Mouse (Mus musculus) stomach, embryonic 15.5 days (tissue): ENCODE data around the gene Vrk3. TPM values are rescaled to one million over a fixed set of nuclear protein-coding genes. Genes with fewer than 3 reads are reported as not detected.
A peak's percentile ranks its signal among the peaks of the same experiment; 100 is the strongest.

Experiments used
- ATAC-seq: fragments of 200-750 bp; cut with Nextera tagmentation; 2 replicates; pipeline ENCODE4 v1.8.0; 2017; ENCODE audit warnings: low read depth, moderate number of reproducible peaks, moderate TSS enrichment; ENCODE audit not compliant: insufficient read depth, low FRiP score
- H3K27ac ChIP-seq: fragments of 300-500 bp; sonication (generic); 2 replicates; pipeline ENCODE4 v1.5.1; 2015; ENCODE audit warnings: mild to moderate bottlenecking, inconsistent platforms
- H3K27me3 ChIP-seq: fragments of 300-500 bp; sonication (generic); replicated peaks from 2 replicates; pipeline ENCODE4 v1.6.1; 2015; ENCODE audit warnings: inconsistent platforms
- H3K36me3 ChIP-seq: fragments of 300-500 bp; sonication (generic); 2 replicates; pipeline ENCODE4 v1.6.1; 2015; ENCODE audit warnings: inconsistent platforms
- H3K4me1 ChIP-seq: fragments of 300-500 bp; sonication (generic); 2 replicates; pipeline ENCODE4 v1.6.1; 2015; ENCODE audit warnings: inconsistent platforms
- H3K4me2 ChIP-seq: fragments of 300-500 bp; sonication (generic); 2 replicates; pipeline ENCODE4 v1.6.1; 2015; ENCODE audit warnings: mild to moderate bottlenecking, inconsistent platforms
- H3K4me3 ChIP-seq: fragments of 300-500 bp; sonication (generic); replicated peaks from 2 replicates; pipeline ENCODE4 v1.5.1; 2015; ENCODE audit warnings: inconsistent platforms
- H3K9ac ChIP-seq: fragments of 300-500 bp; sonication (generic); 2 replicates; pipeline ENCODE4 v1.6.1; 2015; ENCODE audit warnings: inconsistent platforms
- H3K9me3 ChIP-seq: fragments of 300-500 bp; sonication (generic); 2 replicates; pipeline ENCODE4 v1.6.1; 2016; ENCODE audit warnings: inconsistent platforms
- WGBS: fragments of 180-500 bp; shearing (Covaris S2); methylation state at CpG from one replicate; pipeline ENCODE4 v1.1.7; 2015; 5-methylcytosine and 5-hydroxymethylcytosine counted together
- polyA plus RNA-seq: library from polyadenylated mRNA; unstranded; fragments of >200 nt; fragmentation: Nextera tagmentation; extraction: Ambion mirVana; gene quantifications from 2 replicates; pipeline ENCODE4 v1.2.1, GENCODE M21; 2015

The Vrk3 gene
- polyA plus RNA-seq, 1 experiment from 2014 or later = 33.2 TPM

DNA sequence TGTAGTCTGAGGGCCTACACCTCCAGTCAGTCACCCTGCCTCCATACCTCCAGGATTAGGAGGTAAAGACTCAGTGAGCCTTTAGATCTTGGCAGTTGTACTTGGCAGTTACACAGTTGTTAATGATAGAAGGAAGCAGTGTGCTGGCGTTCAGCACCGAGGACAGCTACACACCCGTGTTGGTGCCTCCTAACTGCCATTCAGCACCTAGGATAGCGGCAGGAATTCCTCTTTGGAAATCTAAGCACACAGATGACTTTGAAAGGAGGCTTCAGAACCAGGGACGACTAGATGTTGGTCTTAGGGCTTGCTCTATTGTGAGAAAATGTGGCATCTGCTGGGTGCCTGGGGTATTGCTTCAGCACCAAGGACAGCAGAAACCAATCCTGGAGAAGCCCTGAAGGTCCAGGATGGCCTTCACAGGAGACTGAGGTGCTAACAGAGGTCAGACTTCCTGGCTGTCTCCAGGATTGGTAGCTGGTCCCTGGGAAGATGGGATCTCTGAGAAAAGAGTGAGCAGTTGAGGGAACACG lies 21.9 kb downstream of the Vrk3 start:
- no peak overlapping the region for H3K4me2 ChIP-seq
- ATAC-seq = no peak
- no peak overlapping the region for H3K4me3 ChIP-seq
- H3K9ac ChIP-seq = no peak overlapping the region
- no peaks in the 10 kb centered on the region for H3K9me3 ChIP-seq
- no peaks in the 10 kb centered on the region for H3K4me1 ChIP-seq
- no peaks in the 10 kb centered on the region for H3K27me3 ChIP-seq
- 13% methylated on average over 6 of the region's 6 CpGs for WGBS
- no peak overlapping the region for H3K27ac ChIP-seq
- peaks cover 22% of the 10 kb centered on the region; the same call in 1 of the 2 replicates for H3K36me3 ChIP-seq

DNA sequence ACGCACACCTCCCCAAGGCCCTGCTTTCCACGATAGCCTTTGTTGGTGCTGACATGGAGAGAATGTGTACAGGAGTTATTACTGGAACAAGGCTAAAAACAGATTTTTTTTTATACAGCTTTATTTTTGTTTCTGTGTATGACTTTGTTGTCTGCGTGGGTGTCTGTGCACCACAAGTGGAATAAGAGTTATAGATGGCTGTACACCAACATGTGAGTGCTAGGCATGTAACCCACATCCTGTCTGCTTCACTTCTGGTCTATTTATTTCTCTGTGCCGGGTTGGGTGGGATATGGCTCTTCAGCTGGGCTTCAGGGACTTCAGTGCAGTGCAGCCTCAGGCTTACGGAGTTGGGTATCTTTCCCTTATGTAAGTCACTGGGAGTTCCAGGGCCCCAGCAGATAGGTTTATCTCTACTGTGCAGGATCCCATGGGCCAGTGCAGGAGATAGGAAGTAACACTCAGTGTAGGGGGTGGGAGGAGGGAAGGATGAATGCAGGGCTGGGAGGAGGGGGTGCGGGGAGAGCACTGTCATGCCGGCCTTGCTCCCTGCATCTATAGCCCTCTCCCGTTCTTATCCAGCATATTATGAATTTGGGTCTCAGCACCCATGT lies 24.5 kb downstream of the Vrk3 start:
- Histone ChIP-seq H3K27me3 (no peaks in the 10 kb centered on the region), H3K4me3 (no peak overlapping the region), H3K4me2 (no peak overlapping the region), H3K9me3 (no peaks in the 10 kb centered on the region), H3K36me3 (peaks cover 20% of the 10 kb centered on the region; the same call in 1 of the 2 replicates), H3K27ac (no peak overlapping the region), H3K4me1 (no peaks in the 10 kb centered on the region), H3K9ac (no peak overlapping the region)
- 88% methylated on average over 8 of the region's 8 CpGs for WGBS
- peak; percentile 79 for ATAC-seq

DNA sequence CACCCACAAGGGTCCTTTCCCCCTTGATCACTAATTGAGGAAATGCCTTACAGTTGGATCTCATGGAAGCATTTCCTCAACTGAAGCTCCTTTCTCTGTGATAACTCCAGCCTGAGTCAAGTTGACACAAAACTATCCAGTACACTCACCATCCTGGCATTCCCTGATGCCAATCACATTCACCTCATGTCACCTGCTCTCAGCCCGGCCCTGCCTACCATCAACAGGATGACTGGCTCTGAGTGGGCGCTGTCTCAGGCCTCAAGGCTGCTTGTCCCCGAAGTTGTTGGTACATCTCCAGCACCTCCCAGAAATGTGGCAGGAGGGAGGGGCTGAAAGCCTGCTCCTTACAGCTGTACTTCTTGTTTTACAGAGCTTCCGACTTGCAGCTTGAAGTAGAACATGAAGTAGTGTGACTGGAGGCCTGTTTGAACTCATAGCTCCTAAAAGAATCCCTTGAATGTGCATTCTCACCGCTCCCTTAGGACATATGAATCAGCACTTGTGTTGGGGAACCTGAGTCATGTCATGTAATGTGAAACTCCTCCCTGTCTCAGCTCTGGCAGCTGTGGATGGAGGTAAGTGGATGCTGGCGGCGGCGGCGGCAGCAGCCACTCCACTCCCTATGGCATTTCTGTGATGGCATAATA lies 28.8 kb downstream of the Vrk3 start:
- H3K4me1 ChIP-seq = no peaks in the 10 kb centered on the region
- ATAC-seq = no peak; the same call in 1 of the 2 replicates
- no peak overlapping the region for H3K9ac ChIP-seq
- WGBS = 88% methylated on average over 9 of the region's 9 CpGs
- H3K4me2 ChIP-seq = no peak overlapping the region
- H3K27me3 ChIP-seq = no peaks in the 10 kb centered on the region
- no peak overlapping the region for H3K27ac ChIP-seq
- no peak overlapping the region for H3K4me3 ChIP-seq
- H3K36me3 ChIP-seq = peaks cover 13% of the 10 kb centered on the region; the same call in 1 of the 2 replicates
- H3K9me3 ChIP-seq = no peaks in the 10 kb centered on the region

DNA sequence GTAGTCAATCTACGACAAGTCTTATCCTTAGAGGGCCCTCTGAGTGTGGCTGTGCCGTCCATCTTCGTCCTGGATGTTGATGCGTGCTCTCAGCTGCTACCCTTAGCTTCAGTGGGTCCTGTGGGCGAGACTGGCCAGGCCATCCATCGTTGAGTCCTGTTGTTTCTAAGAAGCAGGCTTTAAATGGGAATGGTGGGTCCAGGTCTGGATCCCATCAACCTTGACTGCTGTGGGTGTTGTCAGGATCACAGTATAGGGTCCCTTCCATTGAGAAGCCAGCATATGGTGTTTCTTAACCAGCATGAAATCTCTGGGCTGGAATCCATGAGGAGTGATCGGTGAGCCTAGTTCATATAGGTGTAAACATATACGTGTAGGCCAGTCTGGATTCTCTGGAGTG lies 31.9 kb downstream of the Vrk3 start:
- ATAC-seq = no peak
- Histone ChIP-seq H3K9ac (no peak overlapping the region), H3K4me2 (no peak overlapping the region), H3K27ac (no peak overlapping the region), H3K36me3 (peaks cover 8% of the 10 kb centered on the region; the same call in 1 of the 2 replicates), H3K27me3 (no peaks in the 10 kb centered on the region), H3K4me1 (no peaks in the 10 kb centered on the region), H3K9me3 (no peaks in the 10 kb centered on the region), H3K4me3 (no peak overlapping the region)
- 81% methylated on average over 8 of the region's 8 CpGs for WGBS

DNA sequence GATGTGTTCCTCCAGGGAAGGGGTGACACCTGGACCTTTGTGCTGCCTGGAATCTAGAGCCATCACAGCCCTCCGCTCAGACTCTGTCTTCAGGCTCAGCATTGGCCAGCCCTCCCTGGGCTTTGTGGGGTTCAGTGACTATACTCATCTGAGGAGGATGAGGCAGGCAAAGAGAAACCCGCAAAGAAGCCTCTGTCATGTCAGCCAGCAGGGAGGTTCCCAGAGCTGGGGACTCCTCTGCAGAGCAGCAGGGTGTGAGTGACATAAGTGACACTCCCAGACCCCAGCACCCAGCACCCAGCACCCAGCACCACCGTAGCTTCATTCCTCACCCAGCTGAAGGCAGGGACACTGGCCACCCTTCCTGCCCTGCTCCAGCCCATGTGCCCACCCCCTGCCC lies 41.3 kb downstream of the Vrk3 start:
- Histone ChIP-seq H3K9ac (no peak overlapping the region), H3K4me1 (no peaks in the 10 kb centered on the region), H3K4me3 (no peak overlapping the region), H3K36me3 (no peaks in the 10 kb centered on the region), H3K4me2 (no peak overlapping the region), H3K27ac (no peak overlapping the region), H3K9me3 (no peaks in the 10 kb centered on the region), H3K27me3 (no peaks in the 10 kb centered on the region)
- no peak for ATAC-seq
- WGBS = 75% methylated on average over 3 of the region's 3 CpGs

DNA sequence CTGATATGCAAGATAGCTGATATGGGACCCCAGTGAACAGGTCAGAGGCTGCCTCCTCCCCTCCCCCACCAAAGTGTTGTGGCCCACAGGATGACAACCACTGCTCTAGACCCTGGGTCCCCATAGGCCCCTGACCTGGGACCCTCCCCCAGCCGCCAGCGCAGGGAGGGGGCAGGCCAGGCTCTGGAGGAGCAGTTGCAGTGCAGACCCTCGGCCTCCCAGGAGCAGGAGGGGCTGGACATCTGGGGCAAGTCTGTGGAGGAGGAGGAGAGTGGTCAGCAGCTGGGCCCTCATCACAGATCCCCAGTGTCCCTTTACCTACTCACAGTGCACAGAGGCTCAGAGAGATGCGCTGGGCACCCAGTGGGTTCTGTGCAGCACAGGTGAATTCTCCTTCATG lies 41.9 kb downstream of the Vrk3 start:
- 64% methylated on average over 4 of the region's 4 CpGs for WGBS
- H3K36me3 ChIP-seq = no peaks in the 10 kb centered on the region
- H3K4me2 ChIP-seq = no peak overlapping the region
- ATAC-seq = no peak
- no peak overlapping the region for H3K27ac ChIP-seq
- no peaks in the 10 kb centered on the region for H3K4me1 ChIP-seq
- no peak overlapping the region for H3K9ac ChIP-seq
- H3K9me3 ChIP-seq = no peaks in the 10 kb centered on the region
- no peaks in the 10 kb centered on the region for H3K27me3 ChIP-seq
- H3K4me3 ChIP-seq = no peak overlapping the region

DNA sequence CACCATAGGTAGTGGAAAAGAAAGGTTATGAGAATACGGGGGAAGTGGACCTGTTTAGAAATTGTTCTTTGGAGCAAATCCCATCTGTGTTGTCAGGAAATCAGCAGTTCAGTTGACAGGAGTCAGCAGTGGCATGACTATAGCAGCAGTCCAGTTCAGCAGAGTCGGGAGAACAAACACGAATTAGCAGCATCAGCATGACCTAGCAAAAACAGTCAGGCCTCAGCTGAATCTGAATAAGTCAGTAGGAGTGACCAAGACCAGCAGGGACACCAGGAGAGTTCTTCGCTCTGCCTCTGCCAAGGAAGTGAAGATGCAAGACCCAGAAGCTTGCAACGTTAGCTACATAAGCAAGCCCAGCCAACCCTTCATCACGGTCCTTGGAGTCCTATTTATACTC lies 44.6 kb downstream of the Vrk3 start:
- 77% methylated on average over 6 of the region's 6 CpGs for WGBS
- no peaks in the 10 kb centered on the region for H3K36me3 ChIP-seq
- no peaks in the 10 kb centered on the region for H3K27me3 ChIP-seq
- no peak overlapping the region for H3K4me3 ChIP-seq
- H3K4me1 ChIP-seq = no peaks in the 10 kb centered on the region
- H3K4me2 ChIP-seq = no peak overlapping the region
- ATAC-seq = no peak
- no peak overlapping the region for H3K27ac ChIP-seq
- H3K9ac ChIP-seq = no peak overlapping the region
- no peaks in the 10 kb centered on the region for H3K9me3 ChIP-seq

DNA sequence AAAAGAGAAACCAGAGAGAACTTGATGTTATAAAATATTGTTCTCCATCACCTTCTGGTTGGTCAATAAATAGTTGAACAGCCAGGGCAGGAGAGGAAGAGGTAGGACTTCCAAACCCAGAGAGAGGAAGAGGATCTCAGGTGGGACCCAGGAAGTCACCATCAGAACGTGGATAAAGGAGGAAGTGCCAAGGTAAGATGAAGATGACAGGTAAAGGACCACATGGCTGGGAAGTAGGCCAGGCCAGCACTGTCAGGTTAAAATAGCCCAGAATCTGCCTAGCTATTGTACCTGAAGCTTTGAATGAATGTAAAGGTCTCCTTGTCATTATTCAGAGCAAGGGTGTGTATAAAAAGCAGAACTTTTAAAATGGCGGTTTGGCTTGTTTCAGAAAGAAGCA lies 60.7 kb downstream of the Vrk3 start:
- H3K27ac ChIP-seq = no peak overlapping the region
- H3K4me2 ChIP-seq = no peak overlapping the region
- H3K9me3 ChIP-seq = no peaks in the 10 kb centered on the region
- no peak overlapping the region for H3K4me3 ChIP-seq
- H3K4me1 ChIP-seq = no peaks in the 10 kb centered on the region; the same call in 1 of the 2 replicates
- no peaks in the 10 kb centered on the region for H3K27me3 ChIP-seq
- H3K9ac ChIP-seq = no peak overlapping the region
- WGBS = 86% methylated on average over 2 of the region's 2 CpGs
- H3K36me3 ChIP-seq = 0 out of 2 replicates have a peak, but pooled peaks cover 4% of the 10 kb centered on the region
- ATAC-seq = no peak

DNA sequence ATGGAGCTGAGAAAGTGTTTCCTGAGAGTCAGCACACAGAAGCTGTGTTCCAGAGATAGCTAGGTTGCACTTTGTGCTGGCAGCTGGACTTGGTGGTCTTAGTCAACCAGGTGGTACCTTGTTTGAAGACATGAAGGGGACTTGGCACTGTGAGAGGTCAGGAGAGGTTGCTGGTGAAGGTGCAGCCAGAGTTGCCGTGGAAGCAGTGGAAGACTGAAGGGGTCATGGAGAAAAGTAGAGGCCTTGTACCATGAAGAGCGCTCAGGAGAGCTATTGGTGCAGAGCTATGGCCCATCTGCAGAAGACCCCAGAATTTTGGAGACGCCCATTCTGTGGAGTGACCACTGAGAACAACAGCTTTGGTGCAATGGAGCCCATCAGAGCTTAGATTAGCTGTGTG lies 61.3 kb downstream of the Vrk3 start:
- ATAC-seq = no peak
- Histone ChIP-seq H3K27ac (no peak overlapping the region), H3K9ac (no peak overlapping the region), H3K27me3 (no peaks in the 10 kb centered on the region), H3K36me3 (0 out of 2 replicates have a peak, but pooled peaks cover 4% of the 10 kb centered on the region), H3K4me2 (no peak overlapping the region), H3K4me1 (no peaks in the 10 kb centered on the region; the same call in 1 of the 2 replicates), H3K9me3 (no peaks in the 10 kb centered on the region), H3K4me3 (no peak overlapping the region)
- 90% methylated on average over 3 of the region's 3 CpGs for WGBS

DNA sequence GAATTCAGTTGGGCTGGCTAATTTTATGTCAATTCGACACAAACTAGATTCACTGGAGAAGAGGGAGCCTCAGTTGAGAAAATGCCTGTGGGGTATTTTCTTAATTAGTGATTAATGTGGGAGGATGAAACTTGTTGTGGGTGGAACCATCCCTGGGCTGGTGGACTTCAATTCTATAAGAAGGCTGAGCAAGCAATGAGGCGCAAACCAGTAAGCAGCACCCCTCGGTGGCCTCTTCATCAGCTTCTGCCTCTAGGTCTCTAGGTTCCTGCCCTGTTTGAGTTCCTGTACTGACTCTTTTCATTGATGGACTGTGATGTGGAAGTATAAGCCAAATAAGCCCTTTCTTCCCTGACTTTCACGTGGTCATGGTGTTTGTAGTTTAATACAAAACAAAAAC lies 62.2 kb downstream of the Vrk3 start:
- H3K9ac ChIP-seq = no peak overlapping the region
- H3K4me1 ChIP-seq = peaks cover 7% of the 10 kb centered on the region
- no peaks in the 10 kb centered on the region for H3K9me3 ChIP-seq
- 83% methylated on average over 4 of the region's 4 CpGs for WGBS
- no peak overlapping the region for H3K27ac ChIP-seq
- no peak overlapping the region for H3K4me3 ChIP-seq
- H3K27me3 ChIP-seq = no peaks in the 10 kb centered on the region
- H3K36me3 ChIP-seq = 0 out of 2 replicates have a peak, but pooled peaks cover 4% of the 10 kb centered on the region
- no peak for ATAC-seq
- H3K4me2 ChIP-seq = no peak overlapping the region

DNA sequence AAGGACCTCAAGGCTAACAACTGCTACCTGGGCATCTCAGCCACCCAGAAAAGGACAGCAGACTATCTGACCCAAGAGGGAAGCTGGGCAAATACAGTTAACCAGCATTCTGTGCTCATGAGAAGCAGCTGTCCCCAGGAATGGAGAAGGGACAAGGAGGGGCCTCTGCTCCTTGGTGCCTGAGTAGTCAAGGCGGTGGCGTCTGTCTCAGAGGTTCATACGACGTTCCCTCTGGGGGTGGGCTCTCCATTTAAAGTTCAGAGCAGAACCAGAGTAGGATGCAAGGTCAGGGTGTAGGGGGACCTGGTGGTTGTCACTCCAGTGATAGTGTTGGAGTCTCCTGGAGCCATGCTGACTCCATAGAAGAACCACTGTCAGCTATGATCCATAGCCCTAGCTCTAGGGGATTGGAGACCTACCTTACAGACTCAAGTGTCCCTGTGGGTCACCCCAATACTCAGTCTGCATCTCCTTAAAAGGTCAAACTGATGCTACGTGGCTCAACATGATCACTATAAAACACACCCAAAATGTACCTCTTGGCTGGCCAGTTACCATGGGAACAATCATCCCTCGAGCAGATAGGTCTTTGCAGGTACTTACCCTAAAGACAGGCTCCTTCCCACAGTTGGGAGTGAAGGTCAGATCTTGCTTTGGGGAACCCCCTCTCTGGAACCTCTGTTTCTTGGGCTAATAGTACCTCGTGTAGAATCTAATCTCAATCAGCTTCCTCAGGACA lies 62.8 kb downstream of the Vrk3 start:
- Histone ChIP-seq H3K4me3 (no peak overlapping the region), H3K36me3 (0 out of 2 replicates have a peak, but pooled peaks cover 4% of the 10 kb centered on the region), H3K4me1 (peaks cover 7% of the 10 kb centered on the region), H3K9ac (no peak overlapping the region), H3K9me3 (no peaks in the 10 kb centered on the region), H3K4me2 (no peak overlapping the region), H3K27me3 (no peaks in the 10 kb centered on the region), H3K27ac (no peak overlapping the region)
- WGBS = 85% methylated on average over 7 of the region's 7 CpGs
- ATAC-seq = no peak
